Mouse (Mus musculus): ENCODE data around the gene Cenpt.

- peak; percentile 71 for TF ChIP-seq POLR2A (IDR thresholded peaks at IDR 0.05; ENCODE audit: insufficient read depth, low read depth, low read length)
- TF ChIP-seq CTCF (IDR thresholded peaks at IDR 0.05; ENCODE audit: insufficient read depth, low read depth, low read length), result no peak
Measured at GRCm38 (mm10) chr8:105880754-105881520, 27.9 kb upstream of the Cenpt start, which contains the start of gene Edc4.
